Mouse (Mus musculus) E14TG2a.4 (cell line): ENCODE data around the gene Mprip.
"Not testable (repeated sequence)": the region's sequence is repeated elsewhere in the genome, so short reads cannot be mapped to it uniquely, and the experiment has no call there.

Experiments used
- CTCF ChIP-seq: conservative IDR thresholded peaks from 2 replicates; pipeline ENCODE4 v1.5.1; 2014; ENCODE audit warnings: low read length
- NANOG ChIP-seq: IDR thresholded peaks from 2 replicates; pipeline ENCODE4 v1.6.1; 2014; ENCODE audit warnings: borderline replicate concordance, low read length, mixed read lengths
- POU5F1 ChIP-seq: IDR thresholded peaks from 2 replicates; pipeline ENCODE4 v1.6.1; 2014; ENCODE audit warnings: low read length, borderline replicate concordance

- TF ChIP-seq CTCF, POU5F1, NANOG: not testable (repeated sequence)
Observed at GRCm38 (mm10) chr11:59674746-59675145, 13.6 kb downstream of the Mprip start.
